Mouse (Mus musculus): ENCODE results near the gene Tnrc6a. TPM values are rescaled to one million over a fixed set of nuclear protein-coding genes. Genes with fewer than 3 reads are reported as not detected.

Gene Tnrc6a
- polyA plus RNA-seq, 1 experiment from 2014 or later: 61.5 TPM

GRCm38 (mm10) chr7:123108058-123109055 lies 15.3 kb upstream of the Tnrc6a start:
- no peak overlapping the region for H3K27ac ChIP-seq (replicated peaks)
- DNase-seq (ENCODE audit: low spot score): no peak
- WGBS: 75% methylated on average over 13 of the region's 13 CpGs

DNA sequence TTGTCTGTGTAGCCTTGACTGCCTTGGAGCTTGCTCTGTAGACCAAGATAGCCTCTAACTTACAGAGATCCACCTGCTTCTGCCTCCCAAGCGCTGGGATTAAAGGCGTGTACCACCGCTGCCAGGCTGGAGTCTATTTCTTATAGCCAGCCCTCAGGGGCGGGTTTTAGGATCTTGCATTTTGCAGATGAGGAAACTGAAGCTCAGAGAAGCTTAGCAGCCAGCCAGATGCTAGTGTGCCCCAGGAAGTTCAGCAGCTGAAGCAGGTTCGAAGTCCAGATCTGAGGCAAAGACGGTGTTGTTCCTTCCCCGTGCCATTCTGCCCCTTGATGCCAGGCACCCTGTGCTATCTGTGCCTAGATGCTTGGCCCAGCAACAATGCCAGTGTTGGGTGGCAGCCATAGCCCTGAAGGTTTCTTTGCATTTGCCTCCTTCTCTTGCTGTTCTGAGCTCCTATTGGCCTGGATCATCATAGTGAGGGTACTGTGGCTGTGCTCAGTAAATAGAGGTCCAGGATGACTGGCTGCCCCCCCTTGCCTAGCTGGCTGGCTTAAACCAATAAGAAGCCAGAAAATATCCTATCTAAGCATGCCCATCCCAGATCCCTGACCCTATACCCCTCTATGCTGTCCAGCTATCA lies 14.2 kb upstream of the Tnrc6a start:
- Histone ChIP-seq H3K9me3 (no peaks in the 10 kb centered on the region), H3K4me3 (no peak overlapping the region), H3K27ac (replicated peaks) (0 out of 2 replicates have a peak overlapping the region, but pooled peaks have one; percentile 4), H3K27me3 (replicated peaks; ENCODE audit: low read depth, poor library complexity, severe bottlenecking) (no peaks in the 10 kb centered on the region), H3K36me3 (replicated peaks) (no peaks in the 10 kb centered on the region), H3K4me1 (peaks cover 31% of the 10 kb centered on the region)
- 91% methylated on average over 7 of the region's 7 CpGs for WGBS
- no peak for DNase-seq (ENCODE audit: low spot score)

More at GRCm38 (mm10) chr7:123108058-123109055, 15.3 kb upstream of the Tnrc6a start:
- H3K4me1 ChIP-seq: peaks cover 31% of the 10 kb centered on the region
- no peaks in the 10 kb centered on the region for H3K9me3 ChIP-seq
- H3K27me3 ChIP-seq (replicated peaks; ENCODE audit: low read depth, poor library complexity, severe bottlenecking): no peaks in the 10 kb centered on the region
- no peaks in the 10 kb centered on the region for H3K36me3 ChIP-seq (replicated peaks)
- H3K4me3 ChIP-seq: no peak overlapping the region

- Histone ChIP-seq H3K27ac (replicated peaks) (peak overlapping the region; percentile 44; the same call in 1 of the 2 replicates), H3K4me1 (peaks cover 31% of the 10 kb centered on the region), H3K27me3 (replicated peaks; ENCODE audit: low read depth, poor library complexity, severe bottlenecking) (no peaks in the 10 kb centered on the region), H3K36me3 (replicated peaks) (no peaks in the 10 kb centered on the region), H3K9me3 (no peaks in the 10 kb centered on the region), H3K4me3 (no peak overlapping the region)
- 77% methylated on average over 3 of the region's 3 CpGs for WGBS
- DNase-seq (ENCODE audit: low spot score): no peak
These were observed 13.6 kb upstream of the Tnrc6a start for GRCm38 (mm10) chr7:123110135-123110534.

DNA sequence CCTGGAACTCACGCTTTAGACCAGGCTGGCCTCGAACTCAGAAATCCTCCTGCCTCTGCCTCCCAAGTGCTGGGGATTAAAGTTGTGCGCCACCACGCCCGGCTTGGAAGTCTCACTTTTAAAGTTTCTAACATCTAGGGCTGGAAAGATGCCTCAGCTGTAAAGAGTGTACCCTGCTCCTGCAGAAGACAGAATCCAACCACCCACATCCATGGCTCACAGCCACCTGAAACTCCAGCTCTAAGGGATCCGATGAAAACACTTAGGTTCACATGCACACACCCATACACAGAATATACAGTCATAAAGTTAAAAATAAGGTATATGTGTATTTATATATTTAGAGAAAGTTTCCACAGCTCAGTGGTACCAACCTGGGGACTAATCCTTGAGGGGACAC lies 10.1 kb upstream of the Tnrc6a start:
- Histone ChIP-seq H3K27me3 (replicated peaks; ENCODE audit: low read depth, poor library complexity, severe bottlenecking) (no peaks in the 10 kb centered on the region), H3K9me3 (no peaks in the 10 kb centered on the region), H3K4me1 (peaks cover 21% of the 10 kb centered on the region), H3K4me3 (no peak overlapping the region), H3K27ac (replicated peaks) (no peak overlapping the region), H3K36me3 (replicated peaks) (no peaks in the 10 kb centered on the region)
- 92% methylated on average over 6 of the region's 6 CpGs for WGBS
- DNase-seq (ENCODE audit: low spot score): no peak

GRCm38 (mm10) chr7:123116799-123117198 lies 6.9 kb upstream of the Tnrc6a start:
- 77% methylated on average over 12 of the region's 12 CpGs for WGBS
- Histone ChIP-seq H3K36me3 (replicated peaks) (no peaks in the 10 kb centered on the region), H3K9me3 (no peaks in the 10 kb centered on the region), H3K27ac (replicated peaks) (no peak overlapping the region), H3K4me3 (no peak overlapping the region), H3K4me1 (peaks cover 2% of the 10 kb centered on the region; the same call in 1 of the 2 replicates), H3K27me3 (replicated peaks; ENCODE audit: low read depth, poor library complexity, severe bottlenecking) (no peaks in the 10 kb centered on the region)
- no peak for DNase-seq (ENCODE audit: low spot score)

- Histone ChIP-seq H3K4me3 (no peak overlapping the region), H3K9me3 (no peaks in the 10 kb centered on the region), H3K27ac (replicated peaks) (no peak overlapping the region), H3K36me3 (replicated peaks) (no peaks in the 10 kb centered on the region), H3K4me1 (peaks cover 2% of the 10 kb centered on the region; the same call in 1 of the 2 replicates), H3K27me3 (replicated peaks; ENCODE audit: low read depth, poor library complexity, severe bottlenecking) (no peaks in the 10 kb centered on the region)
- 85% methylated on average over 4 of the region's 4 CpGs for WGBS
- DNase-seq (ENCODE audit: low spot score): no peak
These were observed 6.5 kb upstream of the Tnrc6a start for GRCm38 (mm10) chr7:123117209-123117608.

GRCm38 (mm10) chr7:123120516-123120915 lies 3.2 kb upstream of the Tnrc6a start:
- no peak for DNase-seq (ENCODE audit: low spot score)
- peaks cover 13% of the 10 kb centered on the region for H3K4me1 ChIP-seq
- no peak overlapping the region for H3K4me3 ChIP-seq
- no peaks in the 10 kb centered on the region for H3K27me3 ChIP-seq (replicated peaks; ENCODE audit: low read depth, poor library complexity, severe bottlenecking)
- no peaks in the 10 kb centered on the region for H3K9me3 ChIP-seq
- H3K27ac ChIP-seq (replicated peaks): no peak overlapping the region
- 87% methylated on average over 7 of the region's 7 CpGs for WGBS
- H3K36me3 ChIP-seq (replicated peaks): no peaks in the 10 kb centered on the region

GRCm38 (mm10) chr7:123124299-123124716 lies 623 bp downstream of the Tnrc6a start:
- Histone ChIP-seq H3K4me1 (peaks cover 26% of the 10 kb centered on the region), H3K4me3 (peak overlapping the region; percentile 99), H3K27ac (replicated peaks) (peak overlapping the region; percentile 100), H3K36me3 (replicated peaks) (peaks cover 27% of the 10 kb centered on the region), H3K9me3 (no peaks in the 10 kb centered on the region), H3K27me3 (replicated peaks; ENCODE audit: low read depth, poor library complexity, severe bottlenecking) (no peaks in the 10 kb centered on the region)
- DNase-seq (ENCODE audit: low spot score): no peak
- under 1% methylated on average over 45 of the region's 45 CpGs for WGBS

DNA sequence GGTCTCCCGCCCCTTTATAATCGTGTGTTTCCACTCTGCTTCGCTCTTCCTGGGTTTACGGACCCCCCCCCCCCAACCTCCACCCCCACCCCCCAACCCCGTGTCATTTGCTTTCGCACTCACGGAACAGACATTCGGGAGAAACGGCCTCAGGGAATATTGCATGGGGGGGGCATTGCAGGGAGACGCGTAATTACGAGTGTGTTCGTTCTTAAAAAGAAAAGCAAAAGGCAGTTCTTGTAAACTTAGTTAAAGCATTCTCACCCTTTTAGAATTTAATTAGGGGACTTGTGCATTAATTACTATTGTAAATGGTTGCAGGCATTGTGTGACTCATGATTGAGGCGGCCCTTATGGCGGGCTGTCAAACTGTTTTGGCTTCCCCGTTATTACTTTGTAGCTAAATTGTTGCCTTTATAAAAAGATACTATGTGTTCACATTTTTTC lies 1.1 kb downstream of the Tnrc6a start:
- Histone ChIP-seq H3K27me3 (replicated peaks; ENCODE audit: low read depth, poor library complexity, severe bottlenecking) (no peaks in the 10 kb centered on the region), H3K4me3 (peak overlapping the region; percentile 99), H3K27ac (replicated peaks) (peak overlapping the region; percentile 100), H3K36me3 (replicated peaks) (peaks cover 29% of the 10 kb centered on the region), H3K4me1 (peaks cover 28% of the 10 kb centered on the region), H3K9me3 (no peaks in the 10 kb centered on the region)
- DNase-seq (ENCODE audit: low spot score): peak; percentile 44
- WGBS: 2% methylated on average over 16 of the region's 16 CpGs

- peaks cover 42% of the 10 kb centered on the region for H3K36me3 ChIP-seq (replicated peaks)
- no peak overlapping the region for H3K27ac ChIP-seq (replicated peaks)
- H3K4me3 ChIP-seq: no peak overlapping the region
- H3K9me3 ChIP-seq: no peaks in the 10 kb centered on the region
- no peaks in the 10 kb centered on the region for H3K27me3 ChIP-seq (replicated peaks; ENCODE audit: low read depth, poor library complexity, severe bottlenecking)
- WGBS: 58% methylated on average over 4 of the region's 4 CpGs
- no peak for DNase-seq (ENCODE audit: low spot score)
- peaks cover 38% of the 10 kb centered on the region for H3K4me1 ChIP-seq
These were observed 2.4 kb downstream of the Tnrc6a start for GRCm38 (mm10) chr7:123126056-123126455.

- Histone ChIP-seq H3K4me3 (no peak overlapping the region), H3K27me3 (replicated peaks; ENCODE audit: low read depth, poor library complexity, severe bottlenecking) (no peaks in the 10 kb centered on the region), H3K9me3 (no peaks in the 10 kb centered on the region), H3K36me3 (replicated peaks) (peaks cover 52% of the 10 kb centered on the region), H3K4me1 (peaks cover 45% of the 10 kb centered on the region), H3K27ac (replicated peaks) (no peak overlapping the region)
- no peak for DNase-seq (ENCODE audit: low spot score)
- WGBS: 75% methylated on average over 1 of the region's 1 CpGs
These were observed 3.6 kb downstream of the Tnrc6a start for GRCm38 (mm10) chr7:123127301-123127700.

GRCm38 (mm10) chr7:123127981-123128380 lies 4.3 kb downstream of the Tnrc6a start:
- Histone ChIP-seq H3K27me3 (replicated peaks; ENCODE audit: low read depth, poor library complexity, severe bottlenecking) (no peaks in the 10 kb centered on the region), H3K9me3 (no peaks in the 10 kb centered on the region), H3K27ac (replicated peaks) (no peak overlapping the region), H3K36me3 (replicated peaks) (peaks cover 54% of the 10 kb centered on the region), H3K4me3 (no peak overlapping the region), H3K4me1 (peaks cover 50% of the 10 kb centered on the region)
- no peak for DNase-seq (ENCODE audit: low spot score)
- 68% methylated on average over 1 of the region's 1 CpGs for WGBS

Data from embryonic facial prominence, embryonic 10.5 days (tissue).